Mouse (Mus musculus) megakaryocyte, embryonic 14.5 days (primary cell): Measurements from ENCODE around the gene Tmprss13.

Experiments used
- FLI1 ChIP-seq: IDR thresholded peaks from 2 replicates; pipeline ENCODE4 v1.6.1; 2012; ENCODE audit warnings: low read length, inconsistent platforms, mixed read lengths
- GATA1 ChIP-seq: IDR thresholded peaks from 3 replicates; pipeline ENCODE4 v1.6.1; 2012; ENCODE audit warnings: mixed read lengths, low read length, inconsistent platforms, borderline replicate concordance

DNA sequence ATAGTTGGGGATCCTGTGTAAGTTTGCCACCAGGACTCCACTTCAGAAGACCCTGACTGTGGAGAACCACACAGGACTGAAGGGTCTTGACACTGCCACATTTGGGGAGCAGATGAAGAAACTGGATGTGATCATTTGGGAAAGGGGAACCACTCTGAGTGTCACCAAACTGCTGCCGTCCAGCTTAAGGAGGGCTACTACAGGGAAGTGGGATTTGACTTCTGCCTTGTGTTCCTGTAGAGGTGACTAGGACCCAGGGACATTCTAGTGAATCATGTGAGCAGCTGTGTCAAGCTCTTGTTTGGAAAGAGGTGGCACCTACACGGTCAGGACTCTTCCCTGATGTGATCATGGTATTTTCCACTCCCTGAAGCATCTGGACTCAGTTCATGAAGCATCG is 5.0 kb upstream of the Tmprss13 start:
- no peak for TF ChIP-seq GATA1
- no peak for TF ChIP-seq FLI1
